Mouse (Mus musculus) liver, embryonic 14.5 days (tissue): ENCODE measurements around the gene Cnih3. TPM values are rescaled to one million over a fixed set of nuclear protein-coding genes. Genes with fewer than 3 reads are reported as not detected.

Source experiments
- ATAC-seq: fragments of 200-750 bp; cut with Nextera tagmentation; 2 replicates; pipeline ENCODE4 v1.8.0; 2017; ENCODE audit warnings: moderate number of reproducible peaks, mild to moderate bottlenecking, moderate library complexity; ENCODE audit not compliant: insufficient read depth
- DNase-seq, 3 experiments: peaks; one replicate each; pipeline ENCODE4 v3.0.0-alpha.2; 2012 to 2013; ENCODE audit warnings: low read depth in 3 of 3, low spot score in 3 of 3
- H3K27ac ChIP-seq: fragments of 300-500 bp; sonication (generic); 2 replicates; pipeline ENCODE4 v1.5.1; 2014; ENCODE audit warnings: moderate library complexity, mild to moderate bottlenecking, control low read depth, inconsistent platforms
- H3K27me3 ChIP-seq: fragments of 300-500 bp; sonication (generic); 2 replicates; pipeline ENCODE4 v1.6.1; 2014; ENCODE audit warnings: mild to moderate bottlenecking, low read length, moderate library complexity; ENCODE audit not compliant: control insufficient read depth, insufficient read depth
- H3K36me3 ChIP-seq: fragments of 300-500 bp; sonication (generic); replicated peaks from 2 replicates; pipeline ENCODE4 v1.6.1; 2014; ENCODE audit warnings: low read depth; ENCODE audit not compliant: control insufficient read depth, insufficient read depth
- H3K4me1 ChIP-seq, 2 experiments: fragments of 200-500 bp in 1 of 2; fragments of 300-500 bp in 1 of 2; sonication (generic) in 1 of 2; replicated peaks; 2 replicates each; pipeline ENCODE4 v1.6.1; 2012 to 2014; ENCODE audit warnings: antibody characterized with exemption in 1 of 2, inconsistent platforms in 1 of 2, low read length in 1 of 2; ENCODE audit not compliant: control insufficient read depth in 2 of 2, insufficient read depth in 2 of 2
- H3K4me2 ChIP-seq: fragments of 300-500 bp; sonication (generic); 2 replicates; pipeline ENCODE4 v1.6.1; 2014; ENCODE audit warnings: low read depth, mild to moderate bottlenecking, control low read depth, moderate library complexity
- H3K4me3 ChIP-seq, 2 experiments: fragments of 200-500 bp in 1 of 2; fragments of 300-500 bp in 1 of 2; sonication (generic) in 1 of 2; 2 replicates each; pipeline ENCODE4 v1.5.1; 2012 to 2014; ENCODE audit warnings: low read depth in 2 of 2, low read length in 2 of 2, mild to moderate bottlenecking in 2 of 2, control low read depth in 1 of 2, inconsistent platforms in 1 of 2, moderate library complexity in 1 of 2; ENCODE audit not compliant: insufficient read depth in 1 of 2
- H3K9ac ChIP-seq: fragments of 300-500 bp; sonication (generic); replicated peaks from 2 replicates; pipeline ENCODE4 v1.6.1; 2014; ENCODE audit warnings: mild to moderate bottlenecking, control low read depth, moderate library complexity
- H3K9me3 ChIP-seq: fragments of 300-500 bp; sonication (generic); 2 replicates; pipeline ENCODE4 v1.6.1; 2016; ENCODE audit warnings: low read length, mixed read lengths; ENCODE audit not compliant: control insufficient read depth
- CTCF ChIP-seq: IDR thresholded peaks from 2 replicates; pipeline ENCODE4 v1.5.1; 2016; ENCODE audit warnings: antibody characterized with exemption, low read depth, control low read depth
- EP300 ChIP-seq: IDR thresholded peaks from 2 replicates; pipeline ENCODE4 v1.6.1; 2016; ENCODE audit warnings: antibody characterized with exemption, low read depth
- WGBS: fragments of 180-500 bp; shearing (Covaris S2); extraction: QIAGEN DNeasy Blood & Tissue Kit; methylation state at CpG from one replicate; pipeline ENCODE4 v1.1.7; 2014; ENCODE audit not compliant: insufficient replicate concordance; 5-methylcytosine and 5-hydroxymethylcytosine counted together
- polyA plus RNA-seq, 2 experiments: library from polyadenylated mRNA; depleted of rRNA in 1 of 2; stranded (reverse) in 1 of 2; unstranded in 1 of 2; fragments of >200 nt; fragmentation: Nextera tagmentation in 1 of 2; extraction: Ambion mirVana in 1 of 2; gene quantifications; 2 replicates each; pipeline versions ENCODE4 v1.2.1 to v1.2.3; 2012 to 2014

The Cnih3 gene
- polyA plus RNA-seq, 2 experiments: 0.02 TPM; not detected in 1

- Histone ChIP-seq H3K27me3 (peaks cover 40% of the 10 kb centered on the region), H3K4me2 (no peak overlapping the region), H3K4me1 (no peaks in the 10 kb centered on the region), H3K4me3 (no peak overlapping the region), H3K27ac (no peak overlapping the region), H3K9ac (no peak overlapping the region), H3K36me3 (no peaks in the 10 kb centered on the region), H3K9me3 (no peaks in the 10 kb centered on the region)
- DNase-seq (no peak), ATAC-seq (peak; percentile 45)
- TF ChIP-seq EP300 (no peak), CTCF (no peak)
- 6% methylated on average over 15 of the region's 15 CpGs for WGBS
Observed at GRCm38 (mm10) chr1:181345547-181345946, 6.9 kb upstream of the Cnih3 start.

DNA sequence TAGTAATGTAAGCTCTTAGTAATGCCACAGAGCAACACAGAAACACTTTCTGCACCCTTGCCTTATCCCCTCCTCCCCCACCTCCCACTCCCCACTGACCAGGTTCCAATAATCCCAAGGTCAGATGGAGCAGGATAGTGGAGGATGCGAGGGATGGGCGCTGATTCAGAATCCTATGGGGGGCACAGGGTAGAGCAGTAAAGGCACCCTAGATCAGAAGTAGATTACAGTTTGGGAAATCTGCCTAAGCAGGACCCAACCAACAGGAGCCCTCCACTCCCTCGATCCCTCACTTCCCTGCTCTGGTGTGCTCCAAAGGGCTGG is 423 bp upstream of the Cnih3 start:
- H3K4me1 ChIP-seq: no peaks in the 10 kb centered on the region
- peak overlapping the region in 1 of 2 experiments; percentile 45; a peak in 2 of 4 replicates for H3K4me3 ChIP-seq
- WGBS: 10% methylated on average over 3 of the region's 3 CpGs
- TF ChIP-seq CTCF (no peak), EP300 (no peak)
- DNase-seq (no peak), ATAC-seq (0 out of 2 replicates have a peak, but pooled peaks have one; percentile 8)
- peaks cover 88% of the 10 kb centered on the region for H3K27me3 ChIP-seq
- peak overlapping the region; percentile 60 for H3K4me2 ChIP-seq
- no peaks in the 10 kb centered on the region for H3K9me3 ChIP-seq
- H3K36me3 ChIP-seq: no peaks in the 10 kb centered on the region
- H3K9ac ChIP-seq: no peak overlapping the region
- H3K27ac ChIP-seq: no peak overlapping the region

- DNase-seq (no peak), ATAC-seq (no peak)
- 2% methylated on average over 33 of the region's 33 CpGs for WGBS
- no peaks in the 10 kb centered on the region for H3K36me3 ChIP-seq
- H3K9me3 ChIP-seq: no peaks in the 10 kb centered on the region
- no peak overlapping the region for H3K9ac ChIP-seq
- H3K27me3 ChIP-seq: peaks cover 79% of the 10 kb centered on the region
- TF ChIP-seq EP300 (no peak), CTCF (no peak)
- peak overlapping the region; percentile 60 for H3K4me2 ChIP-seq
- no peak overlapping the region for H3K27ac ChIP-seq
- no peak overlapping the region; a peak in 2 of 4 replicates for H3K4me3 ChIP-seq
- H3K4me1 ChIP-seq: no peaks in the 10 kb centered on the region
Observed at GRCm38 (mm10) chr1:181353200-181354097, 1.0 kb downstream of the Cnih3 start.

GRCm38 (mm10) chr1:181355683-181356082 is 3.3 kb downstream of the Cnih3 start:
- no peak overlapping the region for H3K27ac ChIP-seq
- H3K36me3 ChIP-seq: no peaks in the 10 kb centered on the region
- H3K4me1 ChIP-seq: no peaks in the 10 kb centered on the region
- WGBS: 45% methylated on average over 5 of the region's 5 CpGs
- ATAC-seq (no peak), DNase-seq (no peak)
- TF ChIP-seq EP300: no peak
- TF ChIP-seq CTCF: no peak
- peaks cover 61% of the 10 kb centered on the region for H3K27me3 ChIP-seq
- H3K9ac ChIP-seq: no peak overlapping the region
- H3K4me3 ChIP-seq: no peak overlapping the region
- no peak overlapping the region for H3K4me2 ChIP-seq
- no peaks in the 10 kb centered on the region for H3K9me3 ChIP-seq

DNA sequence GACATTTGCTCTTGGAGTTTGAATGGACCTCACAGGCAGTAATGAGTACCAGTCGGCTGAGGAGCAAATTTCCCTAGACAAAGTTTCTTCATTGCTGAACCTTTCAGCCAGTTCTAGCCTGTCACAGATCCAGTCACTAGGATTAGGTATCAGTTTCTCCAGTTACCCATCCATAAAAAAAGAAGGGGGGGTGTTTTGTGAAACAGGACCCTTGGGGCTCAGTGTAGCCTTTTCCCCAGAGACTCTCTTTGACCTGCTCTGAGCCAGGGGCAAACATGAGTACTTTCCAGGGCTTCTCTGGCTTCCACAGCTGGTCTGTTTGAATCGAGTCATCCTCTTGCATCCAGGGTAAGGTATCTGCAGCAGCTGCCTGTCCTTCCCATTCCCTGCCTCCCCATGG is 5.4 kb downstream of the Cnih3 start:
- TF ChIP-seq EP300: no peak
- no peak for TF ChIP-seq CTCF
- no peak for DNase-seq
- no peak for ATAC-seq
- peaks cover 39% of the 10 kb centered on the region for H3K27me3 ChIP-seq
- no peak overlapping the region for H3K4me3 ChIP-seq
- H3K4me1 ChIP-seq: no peaks in the 10 kb centered on the region
- H3K4me2 ChIP-seq: no peak overlapping the region
- H3K9ac ChIP-seq: no peak overlapping the region
- WGBS: 31% methylated on average over 2 of the region's 2 CpGs
- no peaks in the 10 kb centered on the region for H3K9me3 ChIP-seq
- H3K36me3 ChIP-seq: no peaks in the 10 kb centered on the region
- no peak overlapping the region for H3K27ac ChIP-seq
